Mouse (Mus musculus) gastrocnemius, postnatal 25 days (tissue): ENCODE results near the gene Arfgap2. TPM values are rescaled to one million over a fixed set of nuclear protein-coding genes. Genes with fewer than 3 reads are reported as not detected.
"Not testable (repeated sequence)": the region's sequence is repeated elsewhere in the genome, so short reads cannot be mapped to it uniquely, and the experiment has no call there.

Experiments
- DNase-seq: peaks from one replicate; pipeline ENCODE4 v3.0.0; 2022
- long read RNA-seq, 2 experiments: library from polyadenylated mRNA; stranded (forward); transcript quantifications; one replicate each; pipeline ENCODE4 v2.0.0; 2021
- total RNA-seq, 2 experiments: library from RNA; stranded (reverse); gene quantifications; 1 replicate in 1 of 2; 2 replicates in 1 of 2; pipeline ENCODE4 v1.2.3; 2021

Arfgap2 gene
- 100 to 1,000 TPM; 100 to 119 TPM for total RNA-seq
- long read RNA-seq, experiment 1, transcript Arfgap2-201 (17 exons, 2,791 nt) = major isoform, 42 of 154 reads
- long read RNA-seq, experiment 1, transcript Arfgap2-202 (16 exons, 3,068 nt) = minor isoform, 31 of 154 reads
- long read RNA-seq, experiment 1, partial matches to known transcripts = 74 of 154 reads
- long read RNA-seq, experiment 1, other reads (novel, unspliced or antisense) = 7 of 154 reads
- long read RNA-seq, experiment 2, transcript Arfgap2-202 (16 exons, 3,068 nt) = minor isoform, 73 of 269 reads
- long read RNA-seq, experiment 2, transcript Arfgap2-201 (17 exons, 2,791 nt) = major isoform, 97 of 269 reads
- long read RNA-seq, experiment 2, partial matches to known transcripts = 84 of 269 reads
- long read RNA-seq, experiment 2, other reads (novel, unspliced or antisense) = 15 of 269 reads

- peak; percentile 99 for DNase-seq
Observed at GRCm38 (mm10) chr2:91264711-91265681, at the start of gene Arfgap2. Gene Arfgap2 (plus strand): TSS chr2:91264974.

- DNase-seq = no peak
Observed at GRCm38 (mm10) chr2:91217032-91217431, 47.7 kb upstream of the Arfgap2 start.

GRCm38 (mm10) chr2:91220501-91220900, 44.3 kb upstream of the Arfgap2 start:
- no peak for DNase-seq

GRCm38 (mm10) chr2:91223614-91224013, 41.2 kb upstream of the Arfgap2 start:
- DNase-seq = no peak

- no peak for DNase-seq
Observed at GRCm38 (mm10) chr2:91229735-91230134, 35.0 kb upstream of the Arfgap2 start.

- DNase-seq = peak; percentile 97
Observed at GRCm38 (mm10) chr2:91236601-91237510, 27.9 kb upstream of the Arfgap2 start, which contains the start of gene Ddb2. Gene Ddb2 (minus strand): TSS chr2:91236982.

- not testable (repeated sequence) for DNase-seq
Observed at GRCm38 (mm10) chr2:91237511-91238080, 27.2 kb upstream of the Arfgap2 start.

GRCm38 (mm10) chr2:91242547-91242946, 22.2 kb upstream of the Arfgap2 start:
- no peak for DNase-seq

- DNase-seq = no peak
Observed at GRCm38 (mm10) chr2:91243416-91243815, 21.4 kb upstream of the Arfgap2 start.

GRCm38 (mm10) chr2:91244557-91245228, 20.1 kb upstream of the Arfgap2 start:
- no peak for DNase-seq

GRCm38 (mm10) chr2:91248366-91248765, 16.4 kb upstream of the Arfgap2 start:
- DNase-seq = no peak

GRCm38 (mm10) chr2:91252001-91252400, 12.8 kb upstream of the Arfgap2 start:
- DNase-seq = no peak

- no peak for DNase-seq
Observed at GRCm38 (mm10) chr2:91252512-91252911, 12.3 kb upstream of the Arfgap2 start.

- DNase-seq = no peak
Observed at GRCm38 (mm10) chr2:91254725-91255380, 9.9 kb upstream of the Arfgap2 start.

- DNase-seq = peak; percentile 63
Observed at GRCm38 (mm10) chr2:91255661-91256150, 9.1 kb upstream of the Arfgap2 start, which contains the start of gene Pacsin3. Gene Pacsin3 (plus strand): TSS chr2:91255954.

- DNase-seq = peak; percentile 84
Observed at GRCm38 (mm10) chr2:91256256-91257125, 8.3 kb upstream of the Arfgap2 start.

GRCm38 (mm10) chr2:91257126-91257980, 7.4 kb upstream of the Arfgap2 start:
- DNase-seq = peak; percentile 41

GRCm38 (mm10) chr2:91258054-91258453, 6.7 kb upstream of the Arfgap2 start:
- peak; percentile 35 for DNase-seq
